Mouse (Mus musculus) limb, embryonic 13.5 days (tissue): ENCODE measurements at regions not wholly inside any gene's neighbourhood (a gene's known extent, or its start where the extent isn't known, plus 50 kb on each side); places are given as distances from the start of the nearest gene placed in this dataset.
A peak's percentile ranks its signal among the peaks of the same experiment; 100 is the strongest.

Experiments used
- ATAC-seq: fragments of 200-750 bp; cut with Nextera tagmentation; 2 replicates; pipeline ENCODE4 v1.8.0; 2017; ENCODE audit warnings: low read depth, moderate number of reproducible peaks, moderate TSS enrichment; ENCODE audit not compliant: low FRiP score
- H3K27ac ChIP-seq: fragments of 300-500 bp; sonication (generic); 2 replicates; pipeline ENCODE4 v1.5.1; 2015; ENCODE audit warnings: inconsistent platforms, mild to moderate bottlenecking, moderate library complexity
- H3K27me3 ChIP-seq: fragments of 300-500 bp; sonication (generic); 2 replicates; pipeline ENCODE4 v1.6.1; 2015; ENCODE audit warnings: mild to moderate bottlenecking, inconsistent platforms
- H3K36me3 ChIP-seq: fragments of 300-500 bp; sonication (generic); 2 replicates; pipeline ENCODE4 v1.6.1; 2015; ENCODE audit warnings: inconsistent platforms, mild to moderate bottlenecking, moderate library complexity
- H3K4me1 ChIP-seq: fragments of 300-500 bp; sonication (generic); 2 replicates; pipeline ENCODE4 v1.6.1; 2015; ENCODE audit warnings: inconsistent platforms
- H3K4me2 ChIP-seq: fragments of 300-500 bp; sonication (generic); replicated peaks from 2 replicates; pipeline ENCODE4 v1.6.1; 2015; ENCODE audit warnings: inconsistent platforms, mild to moderate bottlenecking, moderate library complexity
- H3K4me3 ChIP-seq: fragments of 300-500 bp; sonication (generic); 2 replicates; pipeline ENCODE4 v1.5.1; 2015; ENCODE audit warnings: moderate library complexity, mild to moderate bottlenecking, inconsistent platforms
- H3K9ac ChIP-seq: fragments of 300-500 bp; sonication (generic); 2 replicates; pipeline ENCODE4 v1.6.1; 2015; ENCODE audit warnings: mild to moderate bottlenecking, inconsistent platforms
- H3K9me3 ChIP-seq: fragments of 300-500 bp; sonication (generic); 2 replicates; pipeline ENCODE4 v1.6.1; 2016; ENCODE audit warnings: inconsistent platforms
- WGBS: fragments of 180-500 bp; shearing (Covaris S2); methylation state at CpG from one replicate; pipeline ENCODE4 v1.1.7; 2015; 5-methylcytosine and 5-hydroxymethylcytosine counted together

DNA sequence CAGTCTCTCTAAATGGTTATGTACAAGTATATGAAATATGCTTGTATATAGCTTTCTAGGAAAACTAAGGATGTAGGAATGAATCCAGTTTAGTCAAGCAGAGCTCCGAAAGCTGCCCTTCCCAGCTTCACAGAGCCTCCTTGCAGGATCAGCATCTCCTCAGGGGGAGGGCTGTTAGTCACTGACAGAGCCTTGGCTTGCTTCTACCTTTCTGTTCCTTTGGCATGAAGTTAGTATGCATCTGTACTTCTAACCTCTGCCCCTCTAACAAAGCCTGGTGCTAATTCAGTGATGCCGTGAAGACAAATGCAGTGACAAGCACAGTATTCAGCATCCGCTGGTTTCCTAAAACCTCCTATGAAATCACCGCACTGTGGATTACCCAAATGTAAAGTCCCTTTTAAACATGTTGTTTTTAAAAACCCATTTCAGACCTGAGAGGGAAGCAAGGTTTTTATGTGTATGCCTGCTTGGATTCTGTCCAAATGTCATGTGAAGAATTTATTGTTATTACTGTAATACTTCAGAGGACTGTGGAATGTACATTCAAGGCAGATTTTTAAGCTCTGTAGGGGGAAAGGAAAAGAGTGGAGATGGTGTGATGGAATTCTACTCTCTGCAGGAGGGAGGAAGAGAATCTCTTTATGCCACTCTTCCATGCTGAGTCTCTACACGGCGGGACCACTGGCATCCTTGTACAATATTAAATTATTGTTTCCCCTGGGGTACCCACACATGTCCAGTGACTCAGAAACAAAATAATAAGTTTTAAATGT, 86.1 kb upstream of the Dkk2 start:
- 33% methylated on average over 6 of the region's 6 CpGs for WGBS
- H3K27ac ChIP-seq = peak overlapping the region; percentile 80

DNA sequence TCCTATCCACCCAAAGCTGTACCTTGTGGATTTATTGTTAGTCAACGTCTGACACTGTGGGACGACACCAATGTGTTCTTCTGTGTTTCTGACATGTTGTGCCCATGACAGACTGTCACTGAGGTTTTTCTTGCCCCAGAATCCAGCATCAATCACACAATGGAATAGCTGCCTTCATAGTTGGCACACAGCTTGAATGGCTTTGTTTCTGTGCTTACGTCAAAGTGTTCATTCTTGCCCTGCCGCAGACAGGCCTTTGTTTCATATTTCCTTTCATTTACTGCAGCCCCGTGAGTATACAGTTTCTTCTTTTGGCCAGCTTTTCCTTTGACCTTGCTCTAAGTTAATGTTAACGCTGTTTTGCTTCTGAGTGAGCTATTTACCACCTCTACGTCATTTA, 78.9 kb upstream of the Dkk2 start:
- Histone ChIP-seq H3K27ac (no peak overlapping the region), H3K36me3 (no peaks in the 10 kb centered on the region), H3K9me3 (no peaks in the 10 kb centered on the region), H3K4me2 (no peak overlapping the region), H3K9ac (no peak overlapping the region), H3K27me3 (no peaks in the 10 kb centered on the region), H3K4me1 (0 out of 2 replicates have a peak, but pooled peaks cover 3% of the 10 kb centered on the region), H3K4me3 (no peak overlapping the region)
- WGBS = 69% methylated on average over 7 of the region's 7 CpGs
- no peak for ATAC-seq

More for the DNA sequence above, 86.1 kb upstream of the Dkk2 start:
- Histone ChIP-seq H3K36me3 (no peaks in the 10 kb centered on the region), H3K9ac (no peak overlapping the region), H3K4me2 (peak overlapping the region; percentile 38), H3K27me3 (no peaks in the 10 kb centered on the region), H3K4me1 (peaks cover 21% of the 10 kb centered on the region), H3K4me3 (no peak overlapping the region), H3K9me3 (no peaks in the 10 kb centered on the region)
- peak; percentile 81 for ATAC-seq

DNA sequence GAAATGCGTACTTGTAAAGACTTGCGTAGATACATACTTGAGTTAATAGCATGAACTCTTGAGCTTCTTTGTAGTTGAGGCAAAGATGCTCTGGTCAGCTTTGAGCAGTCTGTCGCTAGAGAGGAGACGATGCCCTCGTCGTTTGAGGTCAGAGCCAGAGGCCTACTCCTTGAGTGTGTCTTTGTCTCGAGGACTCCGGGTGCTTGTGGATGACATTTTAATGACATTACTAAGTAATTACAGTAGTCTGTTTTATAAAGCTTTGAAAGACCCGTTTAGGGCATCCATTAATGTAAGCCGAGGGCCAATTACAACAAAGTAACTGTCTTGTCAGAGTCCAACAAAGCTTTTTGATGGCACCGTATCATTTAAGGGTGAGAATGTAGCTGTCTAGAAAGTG, 78.2 kb upstream of the Dkk2 start:
- no peak overlapping the region for H3K4me2 ChIP-seq
- H3K9ac ChIP-seq = no peak overlapping the region
- H3K27ac ChIP-seq = no peak overlapping the region
- H3K9me3 ChIP-seq = no peaks in the 10 kb centered on the region
- ATAC-seq = no peak
- WGBS = 47% methylated on average over 11 of the region's 11 CpGs
- no peaks in the 10 kb centered on the region for H3K36me3 ChIP-seq
- H3K27me3 ChIP-seq = no peaks in the 10 kb centered on the region
- 0 out of 2 replicates have a peak, but pooled peaks cover 3% of the 10 kb centered on the region for H3K4me1 ChIP-seq
- no peak overlapping the region for H3K4me3 ChIP-seq

DNA sequence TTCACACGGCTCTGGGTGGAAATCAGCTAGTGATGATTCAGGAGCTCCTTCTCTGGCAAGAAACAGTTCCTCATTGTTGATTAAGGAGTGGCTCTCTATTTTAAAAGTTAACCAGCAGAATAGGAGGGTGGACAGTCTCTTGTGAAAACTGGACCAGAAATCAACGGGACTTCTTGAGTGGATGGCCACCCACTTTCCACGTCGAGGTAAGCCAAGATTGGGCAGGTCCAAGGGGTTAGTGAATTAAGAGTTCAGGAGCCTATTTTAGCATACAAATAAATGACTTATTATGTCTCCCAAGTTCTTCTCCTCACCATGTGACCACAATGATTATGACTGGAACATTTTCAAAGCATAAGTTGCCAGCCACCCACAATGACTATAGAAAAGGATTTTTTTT, 77.7 kb upstream of the Dkk2 start:
- Histone ChIP-seq H3K4me1 (0 out of 2 replicates have a peak, but pooled peaks cover 3% of the 10 kb centered on the region), H3K9ac (no peak overlapping the region), H3K36me3 (no peaks in the 10 kb centered on the region), H3K27me3 (no peaks in the 10 kb centered on the region), H3K4me3 (no peak overlapping the region), H3K9me3 (no peaks in the 10 kb centered on the region), H3K4me2 (no peak overlapping the region), H3K27ac (no peak overlapping the region)
- no peak for ATAC-seq
- 75% methylated on average over 4 of the region's 4 CpGs for WGBS

DNA sequence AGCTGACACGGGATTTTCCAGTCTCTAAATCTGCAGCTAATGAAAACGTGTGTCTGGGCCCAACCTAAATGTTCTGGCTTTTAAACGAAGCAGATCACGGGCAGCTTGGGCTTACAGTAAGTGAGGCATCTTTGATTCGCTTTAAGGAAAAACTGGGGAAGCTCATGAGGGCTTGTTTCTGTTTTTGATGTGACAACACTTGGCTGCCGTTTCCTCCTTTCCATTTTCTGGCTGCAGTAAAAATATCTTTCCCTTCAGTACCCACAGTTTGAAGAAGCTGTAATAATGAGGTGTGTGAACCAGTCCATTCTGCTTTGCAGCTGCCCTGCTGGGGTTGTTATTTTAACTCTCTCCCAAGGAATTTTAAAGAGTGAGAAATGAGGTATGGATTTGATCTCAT, 69.9 kb upstream of the Dkk2 start:
- Histone ChIP-seq H3K27ac (no peak overlapping the region), H3K9me3 (no peaks in the 10 kb centered on the region), H3K9ac (no peak overlapping the region), H3K36me3 (no peaks in the 10 kb centered on the region), H3K4me1 (peaks cover 3% of the 10 kb centered on the region; the same call in 1 of the 2 replicates), H3K4me2 (no peak overlapping the region), H3K4me3 (no peak overlapping the region), H3K27me3 (no peaks in the 10 kb centered on the region)
- 32% methylated on average over 6 of the region's 6 CpGs for WGBS
- no peak for ATAC-seq

DNA sequence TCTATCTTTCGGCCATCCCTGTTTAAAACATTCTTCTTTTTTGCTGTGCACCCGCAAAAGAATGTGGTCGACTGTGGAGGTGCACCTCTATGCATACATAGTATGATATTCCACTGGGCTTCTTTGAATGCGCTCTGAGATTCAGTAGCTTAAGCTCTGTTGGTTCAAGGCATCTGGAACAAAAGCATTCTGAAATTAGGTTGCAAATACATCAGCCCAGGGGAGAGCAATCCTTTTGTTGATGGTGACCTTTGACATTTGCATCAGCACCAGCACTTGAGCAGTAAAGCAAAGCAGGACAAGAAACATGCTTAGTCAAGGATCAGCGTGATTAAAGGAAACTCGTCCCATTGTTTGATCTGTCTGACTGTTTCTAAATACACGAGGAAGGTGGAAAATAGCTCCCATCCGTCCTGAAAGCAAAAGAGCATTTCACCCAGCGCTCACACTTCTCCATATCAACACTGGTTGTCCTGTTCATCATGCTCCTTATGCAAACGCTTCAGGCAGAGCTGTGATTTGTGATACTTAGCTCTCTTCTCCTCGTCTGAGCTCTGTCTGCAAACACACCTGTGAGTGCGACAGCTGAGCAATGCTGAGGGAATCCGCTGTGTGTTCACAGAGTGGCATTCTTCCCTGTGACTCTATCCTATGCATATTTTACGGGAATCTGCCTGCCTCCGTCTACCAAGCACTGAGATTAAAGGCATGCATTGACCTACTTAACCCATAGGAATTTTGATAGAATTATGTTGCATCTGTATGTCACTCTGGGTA, 67.4 kb upstream of the Dkk2 start:
- Histone ChIP-seq H3K9ac (no peak overlapping the region), H3K9me3 (no peaks in the 10 kb centered on the region), H3K4me2 (no peak overlapping the region), H3K4me3 (no peak overlapping the region), H3K36me3 (no peaks in the 10 kb centered on the region), H3K27ac (no peak overlapping the region), H3K27me3 (no peaks in the 10 kb centered on the region), H3K4me1 (peaks cover 3% of the 10 kb centered on the region; the same call in 1 of the 2 replicates)
- no peak for ATAC-seq
- WGBS = 45% methylated on average over 15 of the region's 15 CpGs

DNA sequence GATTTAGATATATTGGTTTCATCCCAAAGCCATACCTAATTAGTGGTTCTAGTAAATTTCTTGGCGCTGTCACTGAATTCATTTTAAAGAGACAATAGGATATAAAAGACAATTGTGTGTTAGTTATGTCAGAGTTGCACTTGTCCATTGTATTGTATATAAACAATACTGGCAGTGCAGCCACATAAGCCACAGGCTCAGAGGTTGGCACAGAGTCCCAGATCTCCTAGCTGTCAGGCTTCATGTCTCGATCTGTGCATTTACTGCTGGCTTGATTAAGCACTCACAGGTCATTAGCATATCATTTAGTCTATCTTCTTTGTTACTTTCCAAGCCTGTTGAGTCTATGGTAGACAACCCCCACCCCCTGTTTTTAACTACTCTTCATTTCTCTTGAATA, 66.6 kb upstream of the Dkk2 start:
- no peak for ATAC-seq
- no peaks in the 10 kb centered on the region for H3K27me3 ChIP-seq
- no peak overlapping the region for H3K9ac ChIP-seq
- H3K9me3 ChIP-seq = no peaks in the 10 kb centered on the region
- H3K27ac ChIP-seq = no peak overlapping the region
- peaks cover 9% of the 10 kb centered on the region; the same call in 1 of the 2 replicates for H3K4me1 ChIP-seq
- H3K4me2 ChIP-seq = no peak overlapping the region
- no peak overlapping the region for H3K4me3 ChIP-seq
- H3K36me3 ChIP-seq = no peaks in the 10 kb centered on the region
- 84% methylated on average over 2 of the region's 2 CpGs for WGBS

DNA sequence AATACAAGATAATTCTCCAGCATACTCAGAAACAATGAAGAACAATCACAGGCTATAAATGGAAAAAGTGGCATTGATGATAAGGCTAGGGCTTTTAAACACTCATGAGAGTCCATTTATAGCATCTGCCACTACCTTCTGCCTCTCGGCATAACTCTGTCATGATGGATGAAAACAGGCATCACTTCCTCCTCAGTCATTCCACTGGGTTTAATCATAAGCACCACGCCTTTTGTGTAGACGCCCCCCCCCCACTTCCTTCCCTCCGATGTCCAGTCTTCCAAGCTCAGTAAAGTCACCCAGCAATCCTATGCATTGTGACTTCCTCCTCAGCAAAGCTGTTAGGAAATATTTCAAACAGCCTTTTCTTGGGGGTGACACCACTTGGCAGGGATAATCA, 63.1 kb upstream of the Dkk2 start:
- no peak for ATAC-seq
- Histone ChIP-seq H3K27me3 (no peaks in the 10 kb centered on the region), H3K4me2 (no peak overlapping the region), H3K4me3 (no peak overlapping the region), H3K27ac (no peak overlapping the region), H3K36me3 (no peaks in the 10 kb centered on the region), H3K4me1 (peaks cover 12% of the 10 kb centered on the region; the same call in 1 of the 2 replicates), H3K9me3 (no peaks in the 10 kb centered on the region), H3K9ac (no peak overlapping the region)
- 54% methylated on average over 4 of the region's 4 CpGs for WGBS

DNA sequence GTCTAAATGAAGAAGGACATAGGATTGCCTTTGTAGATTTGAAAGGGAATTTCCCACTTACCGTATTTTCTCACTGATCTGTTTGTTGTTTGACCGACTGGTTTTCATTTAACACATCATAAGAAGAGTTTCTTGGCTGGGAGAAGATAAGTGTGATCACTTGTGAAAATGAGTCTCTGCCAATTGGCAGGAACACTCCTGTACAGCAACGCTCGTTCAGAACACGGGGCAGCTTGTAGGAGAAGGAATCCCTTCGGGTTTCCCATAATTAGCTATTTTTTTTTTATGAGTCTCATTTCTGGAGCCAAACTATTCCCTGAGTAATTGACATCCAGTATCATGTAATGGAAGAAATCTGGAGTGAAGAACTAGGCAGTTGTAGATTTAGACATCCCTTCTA, 61.8 kb upstream of the Dkk2 start:
- Histone ChIP-seq H3K27me3 (no peaks in the 10 kb centered on the region), H3K9ac (no peak overlapping the region), H3K36me3 (no peaks in the 10 kb centered on the region), H3K27ac (no peak overlapping the region), H3K4me2 (no peak overlapping the region), H3K9me3 (no peaks in the 10 kb centered on the region; the same call in 1 of the 2 replicates), H3K4me3 (no peak overlapping the region), H3K4me1 (peaks cover 12% of the 10 kb centered on the region; the same call in 1 of the 2 replicates)
- ATAC-seq = no peak
- WGBS = 50% methylated on average over 6 of the region's 6 CpGs

DNA sequence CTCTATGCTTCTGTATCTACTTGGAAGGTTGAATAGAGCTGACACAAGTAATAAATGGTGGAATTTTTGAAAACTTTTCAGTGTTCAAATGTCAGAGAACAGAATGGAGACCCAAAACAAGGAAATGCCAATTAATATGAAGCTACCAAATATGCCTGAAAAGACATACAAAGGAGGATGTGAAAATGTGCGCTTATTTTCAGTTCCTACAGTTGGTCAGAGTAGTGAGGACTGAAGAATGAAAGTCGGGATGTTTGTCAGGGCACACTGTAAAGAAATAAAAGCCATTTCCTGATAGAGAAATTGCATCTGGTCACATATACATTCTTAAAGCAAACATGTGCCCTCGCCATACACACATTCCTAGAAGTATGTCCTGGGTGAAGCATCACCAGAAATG, 56.0 kb upstream of the Dkk2 start:
- H3K36me3 ChIP-seq = no peaks in the 10 kb centered on the region
- H3K4me3 ChIP-seq = no peak overlapping the region
- peaks cover 18% of the 10 kb centered on the region for H3K4me1 ChIP-seq
- no peak overlapping the region for H3K27ac ChIP-seq
- 86% methylated on average over 3 of the region's 3 CpGs for WGBS
- H3K27me3 ChIP-seq = no peaks in the 10 kb centered on the region
- no peak for ATAC-seq
- H3K4me2 ChIP-seq = no peak overlapping the region
- no peak overlapping the region for H3K9ac ChIP-seq
- H3K9me3 ChIP-seq = no peaks in the 10 kb centered on the region; the same call in 1 of the 2 replicates

DNA sequence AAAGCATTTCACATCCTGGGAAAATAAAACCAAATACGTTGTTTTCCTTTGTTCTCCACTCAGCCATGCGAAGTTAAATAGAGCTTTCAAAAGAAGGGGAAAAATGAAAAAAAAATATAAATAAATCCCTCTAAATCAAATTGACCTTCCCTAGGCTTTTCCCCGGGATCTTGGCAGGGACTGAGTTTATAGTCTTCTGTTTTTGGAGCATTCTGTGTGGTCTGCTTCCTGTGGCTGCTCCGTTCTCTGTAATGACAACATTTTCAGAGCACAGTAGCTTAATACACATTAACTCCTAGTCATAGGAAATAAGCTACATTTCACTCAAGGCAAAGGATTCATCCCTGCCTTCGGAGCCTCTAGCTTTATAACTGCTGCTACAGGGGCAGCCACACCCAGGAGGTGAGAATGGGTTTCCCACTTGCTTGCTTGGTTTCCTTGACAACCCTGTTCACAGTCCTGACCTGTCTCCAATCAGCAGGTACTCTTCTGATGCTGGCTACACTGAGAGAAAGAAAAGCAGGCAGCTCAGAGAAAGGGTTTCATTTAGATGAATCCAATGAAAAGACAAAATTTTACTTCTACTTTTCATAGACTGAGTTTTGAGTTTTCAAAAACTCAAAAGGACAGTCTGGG, 51.9 kb upstream of the Dkk2 start:
- no peaks in the 10 kb centered on the region for H3K27me3 ChIP-seq
- WGBS = 28% methylated on average over 5 of the region's 5 CpGs
- ATAC-seq = no peak
- no peak overlapping the region for H3K4me2 ChIP-seq
- no peak overlapping the region for H3K4me3 ChIP-seq
- H3K4me1 ChIP-seq = peaks cover 16% of the 10 kb centered on the region
- no peak overlapping the region for H3K27ac ChIP-seq
- H3K9me3 ChIP-seq = no peaks in the 10 kb centered on the region; the same call in 1 of the 2 replicates
- no peaks in the 10 kb centered on the region for H3K36me3 ChIP-seq
- no peak overlapping the region for H3K9ac ChIP-seq

DNA sequence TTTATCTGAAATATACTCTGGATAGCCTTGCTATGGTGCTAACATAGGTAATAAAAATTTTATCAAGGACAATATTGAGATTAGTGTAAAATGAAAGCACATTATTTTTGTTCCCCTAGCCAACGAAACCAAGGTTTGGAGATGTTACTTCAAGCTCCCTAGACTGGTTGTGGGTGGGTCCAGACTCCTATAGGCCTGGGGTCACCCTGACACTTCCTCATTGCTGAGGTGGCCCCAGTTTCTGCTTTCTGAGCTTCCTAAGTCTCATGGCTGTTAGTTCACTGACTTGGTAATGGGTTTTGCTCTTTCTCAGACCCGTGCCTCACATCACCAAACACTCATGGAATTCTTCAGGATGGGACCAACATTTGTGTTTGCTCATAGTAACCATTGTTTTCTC, 49.9 kb upstream of the Dkk2 start:
- H3K4me2 ChIP-seq = no peak overlapping the region
- 81% methylated on average over 2 of the region's 2 CpGs for WGBS
- H3K27ac ChIP-seq = no peak overlapping the region
- peaks cover 16% of the 10 kb centered on the region for H3K4me1 ChIP-seq
- H3K9me3 ChIP-seq = no peaks in the 10 kb centered on the region
- H3K4me3 ChIP-seq = no peak overlapping the region
- no peak overlapping the region for H3K9ac ChIP-seq
- no peaks in the 10 kb centered on the region for H3K36me3 ChIP-seq
- H3K27me3 ChIP-seq = no peaks in the 10 kb centered on the region
- ATAC-seq = no peak
